Mouse (Mus musculus) macrophage (primary cell): ENCODE data around the gene Fam53b. TPM values are rescaled to one million over a fixed set of nuclear protein-coding genes. Genes with fewer than 3 reads are reported as not detected.
A peak's percentile ranks its signal among the peaks of the same experiment; 100 is the strongest.
"Not testable (repeated sequence)": the region's sequence is repeated elsewhere in the genome, so short reads cannot be mapped to it uniquely, and the experiment has no call there.

ENCODE experiments used
- H3K27ac ChIP-seq: fragments of 350-480 bp; formaldehyde crosslinking; 2 replicates; pipeline ENCODE4 v1.9.0; 2021
- H3K36me3 ChIP-seq: fragments of 350-480 bp; formaldehyde crosslinking; 2 replicates; pipeline ENCODE4 v1.9.0; 2021; ENCODE audit errors: inconsistent target
- H3K4me3 ChIP-seq: fragments of 350-480 bp; formaldehyde crosslinking; 2 replicates; pipeline ENCODE4 v1.9.0; 2021; ENCODE audit errors: inconsistent target
- H3K79me2 ChIP-seq: fragments of 350-480 bp; formaldehyde crosslinking; 2 replicates; pipeline ENCODE4 v1.9.0; 2021; ENCODE audit errors: inconsistent target
- WGBS: methylation state at CpG from one replicate; pipeline ENCODE4 v1.1.7; 2026; ENCODE audit warnings: inconsistent platforms; ENCODE audit not compliant: missing documents; 5-methylcytosine and 5-hydroxymethylcytosine counted together
- polyA plus RNA-seq: library from polyadenylated mRNA; stranded (reverse); fragments of 250-400 nt; gene quantifications from 3 replicates; pipeline ENCODE4 v1.2.4, GENCODE M21; 2018; ENCODE audit warnings: inconsistent platforms

Gene Fam53b
- polyA plus RNA-seq, 1 experiment from 2014 or later: 28.5 TPM

DNA sequence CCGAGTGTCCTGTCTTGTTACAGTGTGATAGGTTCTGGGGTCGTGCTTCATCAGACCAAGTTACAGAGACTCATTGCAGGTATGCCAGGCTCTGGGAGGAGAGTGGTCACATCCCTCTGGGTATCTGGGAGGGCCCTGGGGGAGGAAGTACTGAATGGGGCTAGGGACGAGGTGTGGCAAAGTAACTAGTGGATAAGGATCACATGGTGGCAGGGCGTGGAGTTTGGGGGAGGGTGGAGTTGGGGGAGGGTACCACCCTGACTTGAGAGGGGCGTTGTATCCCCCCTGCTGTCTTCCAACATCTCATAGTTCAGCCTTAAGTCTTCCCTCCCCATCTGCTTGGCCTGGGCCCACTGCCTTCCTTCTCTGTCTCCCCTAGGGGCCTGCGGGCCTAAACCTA lies 134.1 kb downstream of the Fam53b start:
- H3K79me2 ChIP-seq: no peaks in the 10 kb centered on the region
- WGBS: 93% methylated on average over 5 of the region's 6 CpGs
- no peak overlapping the region for H3K4me3 ChIP-seq
- H3K27ac ChIP-seq: no peak overlapping the region
- no peaks in the 10 kb centered on the region for H3K36me3 ChIP-seq

GRCm38 (mm10) chr7:132679117-132679516 lies 134.6 kb downstream of the Fam53b start:
- Histone ChIP-seq H3K4me3 (no peak overlapping the region), H3K79me2 (no peaks in the 10 kb centered on the region), H3K27ac (no peak overlapping the region), H3K36me3 (no peaks in the 10 kb centered on the region)
- 60% methylated on average over 4 of the region's 4 CpGs for WGBS

DNA sequence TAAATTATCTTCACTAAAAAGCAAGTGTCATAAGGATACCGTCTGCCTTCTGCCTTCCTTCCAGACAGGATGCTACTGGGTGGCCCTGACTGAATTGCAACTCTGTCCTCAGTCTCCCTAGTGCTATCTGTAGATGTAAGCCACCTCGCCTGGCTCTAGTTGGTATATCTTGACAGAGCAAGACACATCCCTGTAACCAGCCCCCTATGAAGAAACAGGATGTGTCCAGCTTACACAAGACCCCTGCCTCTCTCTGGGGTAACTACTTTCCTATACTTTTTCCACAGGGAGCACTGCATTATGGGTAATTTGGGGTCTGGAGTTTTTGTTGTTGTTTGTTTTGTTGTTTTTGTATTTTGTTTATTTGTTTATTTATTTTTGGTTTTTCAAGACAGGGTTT lies 137.8 kb downstream of the Fam53b start:
- no peaks in the 10 kb centered on the region for H3K79me2 ChIP-seq
- no peak overlapping the region for H3K27ac ChIP-seq
- no peak overlapping the region for H3K4me3 ChIP-seq
- no peaks in the 10 kb centered on the region for H3K36me3 ChIP-seq
- 80% methylated on average over 2 of the region's 2 CpGs for WGBS

DNA sequence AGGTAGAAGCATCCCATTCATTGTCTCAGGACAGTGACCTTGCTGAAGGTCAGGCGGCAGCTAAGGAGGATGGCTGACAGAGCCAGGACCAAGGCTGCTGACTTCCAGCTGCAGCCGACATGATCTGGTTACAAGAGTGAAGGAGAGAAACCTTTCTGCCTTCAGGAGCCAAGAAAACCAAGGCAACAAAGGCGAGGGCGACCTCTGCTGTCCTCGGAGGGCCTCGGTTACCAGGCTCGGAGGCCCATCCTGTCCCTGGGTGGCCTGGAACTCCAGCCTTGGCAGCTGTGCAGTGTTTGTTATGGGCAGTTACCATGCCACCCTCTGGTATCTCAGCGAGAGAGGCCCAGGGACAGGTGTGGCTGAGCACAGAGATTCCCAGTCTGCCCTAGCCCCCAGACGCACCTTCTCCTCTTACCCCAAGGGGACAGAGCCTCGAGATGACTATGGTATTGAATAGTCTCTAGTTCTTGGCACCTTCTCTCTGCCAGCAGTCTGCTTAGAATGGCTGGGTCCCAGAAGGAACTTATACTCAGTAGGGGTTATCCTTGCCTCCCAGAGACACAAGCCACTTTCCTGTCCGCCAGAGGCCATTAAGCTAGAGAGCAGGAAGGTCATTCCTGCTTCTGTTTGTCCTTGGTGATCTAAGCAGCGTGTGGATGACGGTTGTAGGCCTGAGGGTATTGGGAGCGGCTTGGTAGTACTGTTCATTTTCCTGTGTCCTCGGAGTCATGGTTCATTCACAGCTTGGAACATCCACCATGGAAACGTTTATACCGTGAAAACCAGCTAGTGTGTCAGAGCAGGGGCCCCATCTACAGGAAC lies 139.5 kb downstream of the Fam53b start:
- Histone ChIP-seq H3K79me2 (no peaks in the 10 kb centered on the region), H3K27ac (no peak overlapping the region), H3K36me3 (no peaks in the 10 kb centered on the region), H3K4me3 (no peak overlapping the region)
- WGBS: 97% methylated on average over 17 of the region's 17 CpGs

DNA sequence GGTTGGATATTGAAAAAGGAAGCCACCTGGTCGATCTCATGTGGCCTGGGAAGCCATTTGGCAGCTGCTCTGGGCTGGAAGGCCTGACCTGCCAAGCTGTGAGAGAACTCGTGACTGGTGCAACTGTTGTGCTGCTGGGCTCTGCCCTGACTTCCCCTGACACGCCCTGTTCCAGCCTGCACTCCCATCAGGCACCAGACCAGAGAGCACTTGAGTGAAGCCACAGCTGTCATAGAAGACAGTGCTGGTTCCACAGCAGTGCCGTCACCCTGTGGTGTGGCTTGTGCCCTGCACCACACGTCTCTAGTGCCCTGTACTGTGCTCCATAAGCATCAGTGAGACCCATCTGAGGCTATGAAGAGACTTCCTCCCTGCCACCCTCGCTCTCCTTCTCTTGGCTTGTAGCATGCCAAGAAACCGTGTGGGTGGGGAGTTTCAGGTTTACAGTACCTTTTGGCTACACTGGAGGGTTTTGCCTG lies 141.2 kb downstream of the Fam53b start:
- H3K4me3 ChIP-seq: no peak overlapping the region
- peak overlapping the region; percentile 28 for H3K27ac ChIP-seq
- H3K36me3 ChIP-seq: no peaks in the 10 kb centered on the region
- H3K79me2 ChIP-seq: no peaks in the 10 kb centered on the region
- 47% methylated on average over 7 of the region's 7 CpGs for WGBS

GRCm38 (mm10) chr7:132670863-132671165 lies 142.9 kb downstream of the Fam53b start:
- H3K79me2 ChIP-seq: no peaks in the 10 kb centered on the region
- H3K27ac ChIP-seq: no peak overlapping the region
- no peaks in the 10 kb centered on the region for H3K36me3 ChIP-seq
- H3K4me3 ChIP-seq: no peak overlapping the region
- 84% methylated on average over 3 of the region's 3 CpGs for WGBS

GRCm38 (mm10) chr7:132669999-132670862 lies 143.5 kb downstream of the Fam53b start:
- H3K4me3 ChIP-seq: no peak overlapping the region
- no peaks in the 10 kb centered on the region for H3K79me2 ChIP-seq
- no peak overlapping the region for H3K27ac ChIP-seq
- 92% methylated on average over 20 of the region's 20 CpGs for WGBS
- H3K36me3 ChIP-seq: no peaks in the 10 kb centered on the region

DNA sequence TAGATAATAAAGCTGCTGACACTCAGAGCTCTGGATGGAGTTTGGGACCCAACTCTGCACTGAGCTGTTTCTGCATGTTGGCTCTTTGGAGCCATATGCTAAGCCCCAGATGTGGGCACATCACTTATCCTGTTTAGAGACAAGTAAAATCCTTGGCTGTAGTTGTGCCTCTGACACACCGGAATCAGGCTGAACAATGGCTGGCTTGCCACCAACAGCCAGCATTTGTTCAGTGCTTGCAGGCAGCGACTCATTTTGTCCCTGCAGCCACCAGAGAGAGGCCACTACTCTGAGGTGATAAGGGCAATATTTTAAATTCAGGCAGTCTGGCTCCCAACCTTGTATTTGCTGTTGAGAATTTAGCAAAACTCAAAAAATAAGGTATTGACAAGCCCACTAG lies 145.1 kb downstream of the Fam53b start:
- H3K79me2 ChIP-seq: no peaks in the 10 kb centered on the region
- no peak overlapping the region for H3K27ac ChIP-seq
- H3K4me3 ChIP-seq: no peak overlapping the region
- 100% methylated on average over 2 of the region's 2 CpGs for WGBS
- H3K36me3 ChIP-seq: no peaks in the 10 kb centered on the region

- 94% methylated on average over 4 of the region's 4 CpGs for WGBS
- no peaks in the 10 kb centered on the region for H3K36me3 ChIP-seq
Observed at GRCm38 (mm10) chr7:132666516-132666915, 147.2 kb downstream of the Fam53b start.

DNA sequence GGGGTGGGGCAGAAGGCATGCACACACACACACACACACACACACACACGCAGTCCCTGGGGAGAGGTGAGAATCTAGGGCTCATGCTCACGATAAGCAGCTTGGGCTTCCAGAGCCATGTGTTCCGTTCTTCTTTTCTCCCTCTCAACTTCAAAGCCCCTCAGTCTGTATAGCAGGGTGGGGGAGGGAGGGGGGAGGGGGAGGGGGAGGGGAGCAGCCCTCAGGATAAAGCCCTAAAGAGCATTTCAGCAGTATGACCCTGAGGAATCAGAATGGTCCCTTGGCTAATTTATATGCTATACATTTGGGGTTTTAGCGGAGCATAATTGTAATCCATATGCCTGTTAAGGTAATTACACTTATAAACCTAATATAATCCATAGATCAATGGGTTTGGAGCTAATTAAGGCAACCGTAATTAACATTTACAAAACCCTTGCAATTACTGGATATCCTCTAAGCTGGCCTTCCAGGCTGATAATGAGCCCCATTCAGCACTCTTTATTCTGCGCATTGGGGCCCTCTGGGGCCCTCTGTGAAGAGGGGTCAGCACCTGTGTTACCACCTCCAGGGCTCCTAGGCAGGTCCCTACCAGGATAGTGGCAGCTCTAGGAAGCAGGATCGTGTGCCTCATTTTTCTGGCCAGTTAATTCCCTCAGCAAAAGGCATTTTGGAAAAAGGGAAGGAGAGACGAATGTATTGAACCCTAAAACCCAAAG lies 147.9 kb downstream of the Fam53b start:
- Histone ChIP-seq H3K36me3 (no peaks in the 10 kb centered on the region), H3K79me2 (no peaks in the 10 kb centered on the region), H3K27ac (no peak overlapping the region), H3K4me3 (no peak overlapping the region)
- 88% methylated on average over 6 of the region's 8 CpGs for WGBS

More at GRCm38 (mm10) chr7:132666516-132666915, 147.2 kb downstream of the Fam53b start:
- no peak overlapping the region for H3K27ac ChIP-seq
- no peak overlapping the region for H3K4me3 ChIP-seq
- H3K79me2 ChIP-seq: no peaks in the 10 kb centered on the region

- 94% methylated on average over 6 of the region's 6 CpGs for WGBS
- Histone ChIP-seq H3K79me2 (no peaks in the 10 kb centered on the region), H3K27ac (no peak overlapping the region), H3K36me3 (no peaks in the 10 kb centered on the region), H3K4me3 (no peak overlapping the region)
Observed at GRCm38 (mm10) chr7:132664815-132665214, 148.9 kb downstream of the Fam53b start.

GRCm38 (mm10) chr7:132662831-132663230 lies 150.9 kb downstream of the Fam53b start:
- H3K27ac ChIP-seq, H3K4me3 ChIP-seq, H3K36me3 ChIP-seq, H3K79me2 ChIP-seq: not testable (repeated sequence)
- 93% methylated on average over 6 of the region's 6 CpGs for WGBS
